Mouse (Mus musculus) CH12.LX (cell line): ENCODE measurements around the gene Cebpb.

Source experiments
- CHD2 ChIP-seq: IDR thresholded peaks from 2 replicates; pipeline ENCODE4 v1.6.1; 2011; ENCODE audit warnings: low read length, improper control_type of control experiment
- CTCF ChIP-seq, 2 experiments: IDR thresholded peaks in 1 of 2; conservative IDR thresholded peaks in 1 of 2; 2 replicates each; pipeline ENCODE4 v1.5.1; 2011 to 2012; ENCODE audit warnings: low read depth in 2 of 2, low read length in 2 of 2, improper control_type of control experiment in 1 of 2, inconsistent platforms in 1 of 2, mild to moderate bottlenecking in 1 of 2, moderate library complexity in 1 of 2
- EP300 ChIP-seq: IDR thresholded peaks from 2 replicates; pipeline ENCODE4 v1.6.1; 2011; ENCODE audit warnings: low read length, improper control_type of control experiment
- HCFC1 ChIP-seq: IDR thresholded peaks from 2 replicates; pipeline ENCODE4 v1.6.1; 2012; ENCODE audit warnings: low read depth, mild to moderate bottlenecking, inconsistent platforms, low read length, improper control_type of control experiment
- MEF2A ChIP-seq: IDR thresholded peaks from 2 replicates; pipeline ENCODE4 v1.6.1; 2014; ENCODE audit warnings: low read depth, mild to moderate bottlenecking, inconsistent platforms, low read length, improper control_type of control experiment, borderline replicate concordance
- POLR2AphosphoS2 ChIP-seq: IDR thresholded peaks from 2 replicates; pipeline ENCODE4 v1.6.1; 2011; ENCODE audit warnings: low read depth, low read length, improper control_type of control experiment
- SIN3A ChIP-seq: IDR thresholded peaks from 2 replicates; pipeline ENCODE4 v1.6.1; 2012; ENCODE audit warnings: low read length, improper control_type of control experiment, inconsistent platforms
- USF1 ChIP-seq: IDR thresholded peaks from 2 replicates; pipeline ENCODE4 v1.6.1; 2014; ENCODE audit warnings: low read depth, mild to moderate bottlenecking, inconsistent platforms, low read length, improper control_type of control experiment

DNA sequence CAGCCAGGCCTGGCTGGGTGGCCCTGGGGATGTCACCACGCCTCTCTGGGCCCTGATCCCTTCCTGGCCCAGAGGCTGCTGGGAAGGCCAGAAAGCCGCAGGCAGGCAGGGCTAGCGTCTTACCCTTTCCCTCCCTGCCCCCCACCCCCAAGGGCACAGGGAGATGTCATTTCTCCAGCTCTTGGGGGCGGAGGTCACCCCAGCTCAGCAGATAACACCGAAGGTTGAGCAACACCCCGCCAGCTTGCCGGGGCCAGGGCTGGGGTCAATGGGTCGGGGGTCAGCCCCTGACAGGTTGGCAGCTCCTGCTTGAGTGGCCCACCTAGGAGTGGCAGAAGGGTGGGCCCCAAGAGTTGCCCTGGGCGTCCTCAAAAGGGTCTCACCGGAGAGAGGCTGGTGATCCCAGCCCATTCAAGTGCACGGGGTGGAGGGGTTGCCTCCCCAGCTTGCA is 1.0 kb upstream of the Cebpb start:
- TF ChIP-seq CHD2 (no peak), EP300 (no peak), MEF2A (no peak), USF1 (no peak), CTCF (conservative IDR thresholded peaks at IDR 0.05 in 1 of 2, IDR thresholded peaks at IDR 0.05 in 1 of 2; ENCODE audit: low read depth in 2 of 2, low read length in 2 of 2) (no peak), SIN3A (no peak), HCFC1 (no peak), POLR2AphosphoS2 (no peak)
